Mouse (Mus musculus): ENCODE results near the gene Kcna7.

Gene Kcna7

DNA sequence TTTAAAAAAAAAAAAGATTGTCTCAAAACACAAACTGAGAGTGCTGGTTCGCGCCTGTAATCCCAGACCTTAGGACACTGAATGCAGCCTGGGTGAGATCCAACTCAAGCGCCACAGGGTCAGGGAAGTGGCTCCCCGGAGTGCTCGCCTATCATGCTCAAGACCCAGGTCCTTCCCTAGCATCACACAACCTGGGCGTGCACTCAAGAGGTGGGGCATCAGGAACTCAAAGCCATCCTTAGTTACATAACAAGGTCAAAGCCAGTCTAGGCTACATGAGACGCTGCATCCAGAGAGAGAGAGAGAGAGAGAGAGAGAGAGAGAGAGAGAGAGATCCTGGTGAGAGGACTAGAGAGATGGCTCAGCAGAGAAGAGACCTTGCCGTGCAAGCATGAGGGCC, 21.1 kb downstream of the Kcna7 start:
- no peak for DNase-seq

DNA sequence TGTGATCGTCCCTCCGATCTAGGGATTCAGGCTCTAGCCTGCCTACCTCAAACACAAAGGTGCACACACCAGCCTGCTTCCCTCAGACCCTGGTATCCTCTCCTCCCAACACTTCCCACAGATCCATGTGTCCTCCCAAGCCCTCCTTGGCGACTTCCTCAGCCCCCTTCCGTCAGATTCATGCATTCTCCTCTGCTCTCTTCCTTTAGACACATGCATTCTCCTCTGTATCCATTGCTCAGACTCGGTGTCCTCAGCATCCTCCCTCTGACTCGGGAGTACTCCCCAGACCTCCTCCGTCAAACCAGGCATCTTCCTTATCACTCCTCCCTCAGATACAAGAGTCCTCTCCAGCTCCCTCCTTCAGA, 28.4 kb downstream of the Kcna7 start:
- DNase-seq: no peak

DNA sequence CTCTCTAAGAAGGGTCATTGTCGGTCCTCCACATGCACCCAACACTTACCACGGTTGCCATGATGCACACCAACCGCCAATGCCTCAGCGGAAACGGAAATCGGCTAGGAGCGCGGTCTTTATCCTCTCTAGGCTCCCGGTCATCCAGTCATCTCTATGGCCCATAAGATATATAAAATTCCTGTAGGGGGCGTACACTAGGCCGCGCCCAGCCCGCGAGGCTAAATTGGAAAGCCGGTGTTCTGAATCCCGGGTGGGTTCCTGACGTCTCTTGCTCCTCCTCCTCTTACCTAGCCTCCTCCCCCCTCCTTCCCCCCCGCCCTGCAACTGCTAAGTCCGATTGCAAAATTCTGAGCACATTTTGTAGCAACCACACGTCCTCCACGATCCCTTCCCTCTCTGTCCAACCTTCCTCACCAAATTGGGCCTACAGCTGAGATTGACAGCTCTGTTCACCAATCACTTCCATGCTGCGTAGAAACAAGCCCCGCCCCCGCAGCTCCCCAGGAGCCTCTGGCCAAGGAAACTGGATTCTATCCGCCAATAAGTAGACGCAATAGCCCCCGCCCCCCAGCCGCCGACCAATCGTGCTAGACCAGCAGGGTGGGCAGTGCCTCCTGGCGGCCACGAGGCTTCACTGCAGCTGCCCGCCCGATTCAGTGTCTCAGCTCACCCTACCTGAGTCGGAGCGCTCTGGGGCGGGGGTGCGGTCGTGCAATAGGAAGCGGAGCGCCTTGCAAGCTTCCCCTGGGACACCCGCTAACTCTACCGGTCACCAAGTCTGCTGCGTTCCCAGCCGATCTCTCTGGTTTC, 29.0 kb downstream of the Kcna7 start, which contains the start of gene Gys1:
Gys1 (plus strand) TSS at position 642 of the 813 bp plus-strand sequence.
- DNase-seq: peak; percentile 100

DNA sequence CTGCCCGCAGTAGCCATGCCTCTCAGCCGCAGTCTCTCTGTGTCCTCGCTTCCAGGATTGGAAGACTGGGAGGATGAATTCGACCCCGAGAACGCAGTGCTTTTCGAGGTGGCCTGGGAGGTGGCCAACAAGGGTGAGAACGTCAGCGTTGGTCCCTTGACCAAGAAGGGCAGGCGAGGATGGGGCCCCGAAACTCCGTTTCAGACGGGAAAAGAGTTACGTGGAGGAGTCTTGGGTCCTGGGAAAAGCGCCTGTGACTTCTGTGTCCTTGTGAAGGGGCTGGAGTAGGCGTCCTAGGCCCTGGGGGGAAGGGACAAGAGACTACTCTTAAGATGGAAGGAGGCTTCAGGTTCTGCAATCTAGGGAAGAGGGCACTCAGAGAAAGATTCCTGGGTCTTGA, 29.6 kb downstream of the Kcna7 start:
- DNase-seq: no peak

DNA sequence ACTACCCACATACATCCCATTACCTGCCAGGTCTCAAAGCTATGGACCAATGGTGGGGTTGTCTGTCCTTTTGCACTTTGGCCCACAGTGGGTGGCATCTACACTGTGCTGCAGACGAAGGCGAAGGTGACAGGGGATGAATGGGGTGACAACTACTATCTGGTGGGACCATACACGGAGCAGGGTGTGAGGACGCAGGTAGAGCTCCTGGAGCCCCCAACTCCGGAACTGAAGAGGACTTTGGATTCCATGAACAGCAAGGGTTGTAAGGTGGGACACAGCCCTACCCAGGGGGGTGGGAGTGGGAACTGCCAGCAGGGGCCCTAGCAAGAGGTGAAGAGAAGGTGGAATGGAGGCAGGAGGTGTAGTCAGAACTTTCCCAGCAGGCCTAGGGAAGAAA, 31.0 kb downstream of the Kcna7 start:
- peak; percentile 51 for DNase-seq

DNA sequence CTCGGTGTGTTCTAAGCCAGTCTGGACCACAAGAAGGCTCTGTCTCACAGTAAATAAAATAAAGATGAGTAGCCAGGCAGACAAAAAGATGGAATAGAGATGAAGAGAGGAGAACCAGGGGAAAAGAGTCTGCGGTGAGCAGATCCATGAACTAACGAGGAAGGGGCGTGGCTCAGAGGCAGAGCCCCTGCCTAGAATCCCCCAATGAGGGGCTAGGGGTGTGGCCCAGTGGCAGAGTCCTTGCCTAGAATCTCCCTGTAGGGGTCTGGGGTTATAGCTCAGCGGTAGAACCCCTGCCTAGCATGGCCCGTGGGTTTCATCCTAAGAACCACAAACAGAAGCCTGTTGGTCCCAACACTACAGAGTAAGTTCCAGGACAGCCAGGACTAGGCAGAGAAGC, 31.6 kb downstream of the Kcna7 start:
- peak; percentile 39 for DNase-seq

DNA sequence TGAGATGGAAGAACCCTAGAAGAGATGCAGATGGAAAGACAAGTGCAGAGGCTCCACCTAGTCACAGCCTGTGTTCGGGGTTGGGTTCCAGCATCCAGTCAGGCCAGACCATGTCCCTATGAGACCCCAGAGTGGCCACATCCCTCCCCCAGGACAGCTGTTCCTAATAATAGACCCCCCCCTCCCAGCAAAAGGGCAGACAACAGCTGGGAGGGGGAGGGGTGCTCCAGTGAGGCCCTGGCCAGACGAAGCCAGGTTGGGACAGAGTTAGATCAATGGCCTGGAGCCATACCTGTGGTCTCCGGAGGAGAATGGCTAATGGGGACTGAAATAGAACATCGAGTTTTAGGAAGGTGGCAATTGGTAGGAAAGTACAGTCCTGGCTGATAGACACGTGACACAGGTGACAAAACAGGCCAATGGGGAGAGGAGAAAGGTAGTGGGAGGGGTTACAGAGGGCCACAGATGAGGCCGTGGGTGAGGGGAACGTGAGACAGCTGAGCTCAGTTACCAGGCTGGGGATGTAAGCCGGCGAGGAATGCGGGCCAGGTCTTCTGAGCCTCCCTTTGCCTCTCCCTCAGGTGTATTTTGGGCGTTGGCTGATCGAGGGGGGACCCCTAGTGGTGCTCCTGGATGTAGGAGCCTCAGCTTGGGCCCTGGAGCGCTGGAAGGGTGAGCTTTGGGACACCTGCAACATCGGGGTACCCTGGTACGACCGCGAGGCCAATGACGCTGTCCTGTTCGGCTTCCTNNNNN, 32.2 kb downstream of the Kcna7 start, which contains the start of gene Ruvbl2:
Ruvbl2 (minus strand) TSS at position 576 of the 756 bp plus-strand sequence.
- DNase-seq: peak; percentile 56

DNA sequence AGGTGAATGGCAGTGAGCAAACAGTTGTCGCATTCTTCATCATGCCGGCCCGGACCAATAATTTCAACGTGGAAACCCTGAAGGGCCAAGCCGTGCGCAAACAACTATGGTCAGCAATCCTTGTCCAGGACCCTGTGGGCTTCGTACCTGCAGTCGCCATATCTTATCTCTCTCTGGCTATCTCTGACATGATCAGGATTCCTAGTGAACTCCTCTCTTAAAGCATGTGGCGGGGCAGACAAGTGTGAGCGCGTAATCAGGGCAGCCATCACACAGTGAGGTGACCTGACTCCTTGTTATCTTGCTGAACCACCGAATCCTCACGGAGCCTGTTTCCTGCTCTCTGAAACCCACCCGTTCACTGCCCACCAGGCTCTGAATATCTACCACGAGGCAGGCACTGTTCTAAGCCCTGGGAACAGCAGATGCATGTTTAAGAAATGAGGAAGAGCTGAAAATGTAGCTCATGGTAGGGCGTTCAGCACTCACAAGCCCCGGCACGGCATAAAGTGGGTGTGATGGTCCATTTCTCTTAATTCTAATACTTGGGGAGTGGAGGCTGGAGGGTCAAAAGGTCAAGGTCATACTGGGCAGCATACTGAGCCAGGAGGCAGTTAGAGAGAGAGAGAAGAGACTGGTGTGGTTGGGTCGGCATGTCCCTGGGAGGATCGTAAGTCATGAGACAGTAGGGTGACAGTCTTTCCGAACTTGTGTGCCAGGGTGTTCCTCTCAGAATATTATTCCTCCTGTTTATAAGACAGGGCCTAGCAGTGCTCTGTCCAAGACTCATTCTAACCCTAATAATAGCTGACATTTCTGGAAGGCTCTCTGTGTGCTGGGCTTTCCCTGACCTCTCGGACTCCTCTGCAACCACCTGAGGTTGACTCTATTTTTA, 38.3 kb downstream of the Kcna7 start:
- no peak for DNase-seq

DNA sequence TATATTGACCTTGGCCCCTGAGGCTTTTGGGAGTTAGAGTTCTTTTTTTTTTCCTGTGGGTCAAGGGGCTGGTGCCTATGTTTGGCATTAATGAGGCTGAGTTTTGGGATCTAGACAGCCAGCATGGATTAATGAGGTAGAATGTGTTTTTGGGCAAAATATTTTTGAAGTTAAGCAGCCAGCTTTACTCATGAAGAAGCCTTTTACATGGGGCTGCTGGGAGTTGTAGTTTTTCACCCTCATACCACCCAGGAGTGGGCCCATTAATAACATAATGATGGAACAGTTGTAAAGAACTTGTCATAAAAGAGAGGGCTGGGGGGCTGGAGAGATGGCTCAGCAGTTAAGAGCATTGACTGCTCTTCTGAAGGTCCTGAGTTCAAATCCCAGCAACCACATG, 41.1 kb downstream of the Kcna7 start:
- no peak for DNase-seq

DNA sequence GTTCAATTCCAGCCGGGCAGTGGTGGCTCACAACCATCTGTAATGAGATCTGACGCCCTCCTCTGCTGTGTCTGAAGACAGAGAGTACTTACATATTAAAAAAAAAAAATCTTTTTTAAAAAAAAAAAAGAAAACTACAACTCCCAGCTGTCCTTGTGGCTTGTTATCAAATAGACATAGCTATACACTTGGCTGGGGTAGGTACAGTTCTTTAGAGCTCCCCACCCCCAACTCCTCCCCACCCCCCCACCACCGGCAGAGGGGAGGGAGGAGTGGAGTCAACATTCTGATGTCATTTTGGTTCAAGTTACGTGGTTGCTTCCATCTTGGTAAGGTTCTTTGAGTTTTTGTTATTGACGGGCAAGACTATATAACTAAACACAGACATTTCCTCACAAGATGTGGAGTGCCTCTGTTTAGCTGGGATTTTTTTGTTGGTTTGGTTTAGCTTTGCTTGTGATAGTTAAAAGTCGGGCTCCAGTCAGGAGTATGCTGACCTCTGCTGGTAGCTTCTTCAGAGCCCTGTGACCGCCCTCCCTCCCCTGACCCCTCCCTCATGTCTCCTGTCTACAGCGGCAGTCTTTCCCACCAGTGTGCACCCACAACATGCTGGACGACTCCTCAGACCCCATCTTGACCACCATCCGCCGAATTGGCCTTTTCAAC, 42.0 kb downstream of the Kcna7 start:
- no peak for DNase-seq

DNA sequence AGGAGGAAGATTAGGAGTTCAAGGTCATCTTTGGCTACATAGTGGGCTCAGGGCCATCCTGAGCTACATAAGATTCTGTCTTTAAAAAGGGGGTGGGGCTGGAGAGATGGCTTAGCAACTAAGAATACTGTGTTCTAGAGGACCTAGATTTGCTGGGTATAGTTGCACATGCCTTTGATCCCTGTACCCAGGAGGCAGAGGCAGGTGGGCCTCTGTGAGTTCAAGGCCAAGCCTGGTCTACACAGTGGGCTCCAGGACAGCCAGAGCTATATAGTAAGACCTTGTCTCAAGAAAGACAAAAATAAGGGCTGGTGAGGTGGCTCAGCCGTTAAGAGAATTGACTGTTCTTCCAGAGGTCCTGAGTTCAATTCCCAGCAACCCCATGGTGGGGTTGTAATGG, 44.5 kb downstream of the Kcna7 start:
- no peak for DNase-seq

DNA sequence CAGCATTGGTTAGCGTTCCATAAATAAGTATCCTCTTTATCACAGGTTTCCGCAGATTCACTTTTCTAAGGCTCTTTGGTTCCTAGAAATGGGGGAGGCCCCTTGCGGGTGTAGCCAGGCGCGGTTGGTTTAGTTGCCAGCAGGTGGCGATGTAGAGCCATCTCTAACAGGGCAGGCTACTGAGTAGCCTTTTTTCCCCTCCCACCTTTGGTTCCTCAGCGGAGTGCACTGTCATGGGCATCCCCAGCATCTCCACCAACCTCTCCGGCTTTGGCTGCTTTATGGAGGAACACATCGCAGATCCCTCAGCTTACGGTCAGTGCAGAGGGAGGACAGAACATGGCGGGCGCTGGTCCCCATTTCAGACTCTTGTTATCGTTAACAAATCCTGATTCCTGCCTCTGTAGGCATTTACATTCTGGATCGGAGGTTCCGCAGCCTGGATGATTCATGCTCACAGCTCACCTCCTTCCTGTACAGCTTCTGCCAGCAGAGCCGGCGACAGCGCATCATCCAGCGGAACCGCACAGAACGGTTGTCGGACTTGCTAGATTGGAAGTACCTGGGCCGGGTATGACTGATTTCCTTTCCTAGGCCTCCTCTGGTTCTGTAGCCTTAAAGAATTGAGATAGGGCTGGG, 46.0 kb downstream of the Kcna7 start:
- peak; percentile 88 for DNase-seq

DNA sequence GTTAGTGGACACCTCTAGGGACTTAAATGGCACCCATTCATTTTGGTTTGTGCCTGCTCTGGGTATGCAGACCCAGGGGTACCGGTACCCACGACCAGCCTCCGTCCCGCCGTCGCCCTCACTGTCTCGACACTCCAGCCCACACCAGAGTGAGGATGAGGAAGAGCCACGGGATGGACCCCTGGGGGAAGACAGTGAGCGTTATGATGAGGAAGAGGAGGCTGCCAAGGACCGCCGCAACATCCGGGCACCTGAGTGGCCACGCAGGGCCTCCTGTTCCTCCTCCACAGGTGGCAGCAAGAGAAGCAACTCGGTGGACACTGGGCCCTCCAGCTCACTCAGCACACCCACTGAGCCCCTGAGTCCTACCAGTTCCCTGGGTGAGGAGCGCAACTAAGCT, 49.5 kb downstream of the Kcna7 start:
- no peak for DNase-seq

DNA sequence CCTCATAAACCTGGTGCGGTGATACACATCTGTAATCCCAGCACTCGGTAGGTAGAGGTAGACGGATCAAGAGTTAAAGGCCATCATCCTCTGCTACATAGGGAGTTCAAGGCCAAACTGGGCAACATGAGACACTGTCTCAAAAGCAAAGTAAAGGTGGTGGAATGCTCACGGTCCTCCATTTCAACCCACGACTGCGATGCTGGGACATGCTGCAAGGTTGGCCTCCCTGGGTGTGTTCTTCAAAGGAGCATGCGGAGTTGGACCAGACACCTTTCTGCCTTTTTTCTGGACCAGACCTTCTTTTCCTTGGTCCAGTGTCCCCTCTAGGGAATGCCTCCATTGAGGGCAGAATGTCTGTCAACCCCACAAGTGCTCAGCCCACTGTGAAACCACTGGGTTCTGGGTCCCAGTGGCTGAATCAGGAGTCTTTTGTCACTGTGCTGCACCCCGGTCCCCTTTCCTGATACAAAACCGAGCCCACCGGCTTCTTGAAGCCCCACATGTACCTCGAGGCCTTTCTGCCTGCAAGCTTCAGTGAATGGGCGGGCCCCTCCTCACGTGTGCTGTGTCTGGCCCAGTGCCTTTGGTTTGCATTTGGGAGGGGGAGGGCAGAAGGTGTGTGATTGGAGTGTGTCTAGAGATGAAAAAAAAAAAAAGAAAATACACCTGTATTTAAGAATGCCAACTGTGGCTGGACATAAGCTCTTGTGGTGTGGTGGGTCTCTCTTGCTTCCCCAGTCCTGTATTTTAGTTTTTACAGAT, 50.7 kb downstream of the Kcna7 start:
- DNase-seq: no peak

DNA sequence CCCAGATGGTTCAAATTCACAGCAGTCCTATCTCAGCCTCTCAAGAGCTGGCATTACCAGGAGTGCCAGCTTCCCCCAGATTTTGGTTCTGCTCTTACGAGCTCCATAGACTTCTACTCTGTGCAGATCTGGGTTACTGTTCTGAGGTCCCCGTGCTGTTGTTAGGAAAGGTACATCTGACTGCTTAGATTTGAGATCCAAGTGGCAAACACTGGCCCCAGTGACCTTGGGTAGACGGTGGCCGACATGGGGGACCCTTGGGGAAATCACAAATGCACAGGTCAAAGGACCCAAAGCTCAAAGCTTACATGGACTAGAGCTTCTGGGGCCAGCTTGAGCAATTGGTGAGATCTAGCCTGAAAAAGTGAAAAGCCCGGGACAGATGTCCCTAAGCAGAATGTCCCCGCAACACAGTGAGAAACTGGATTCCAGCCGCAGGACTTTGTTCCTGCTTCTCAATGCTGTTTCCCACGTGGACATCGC, 51.3 kb downstream of the Kcna7 start:
- no peak for DNase-seq

DNA sequence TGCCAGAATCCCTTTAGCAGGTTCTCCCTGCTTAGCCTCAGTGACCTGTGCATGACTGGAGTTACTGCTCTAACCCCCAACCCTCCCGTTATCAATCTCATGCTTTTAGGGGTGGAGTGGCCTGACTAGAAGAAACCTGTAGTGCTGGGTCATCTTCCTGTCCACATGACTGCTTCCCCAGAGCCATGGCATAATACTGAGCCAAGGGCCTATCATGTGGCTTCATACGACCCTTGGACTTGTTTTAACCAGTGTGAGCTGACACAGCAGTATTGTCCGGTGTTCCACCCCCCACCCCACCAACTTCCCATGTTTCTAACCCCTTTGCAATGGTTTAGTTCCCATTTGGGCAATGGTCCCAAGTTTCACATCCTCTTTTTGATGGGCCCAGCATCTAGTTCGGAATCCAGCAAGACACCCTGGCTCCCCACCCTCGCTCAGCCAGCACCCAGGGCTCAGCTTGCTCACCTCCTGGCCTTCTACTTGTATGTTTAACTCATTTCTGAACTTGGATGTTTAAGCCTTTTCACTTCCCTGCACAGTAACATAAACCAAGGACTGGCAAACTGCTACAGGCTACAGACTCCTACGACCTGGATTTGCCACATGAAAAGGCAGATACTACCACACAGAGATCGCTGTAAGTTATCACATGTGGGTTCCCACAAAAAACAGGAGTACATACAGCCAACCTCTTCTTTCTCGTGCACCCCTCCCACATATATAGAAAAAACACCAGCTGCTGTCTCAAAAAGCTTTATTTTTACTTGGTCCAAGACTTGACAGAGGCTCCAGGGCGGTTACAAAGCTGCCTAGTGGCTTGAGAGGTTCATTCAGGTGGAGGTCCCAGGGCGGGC, 52.0 kb downstream of the Kcna7 start:
- no peak for DNase-seq

DNA sequence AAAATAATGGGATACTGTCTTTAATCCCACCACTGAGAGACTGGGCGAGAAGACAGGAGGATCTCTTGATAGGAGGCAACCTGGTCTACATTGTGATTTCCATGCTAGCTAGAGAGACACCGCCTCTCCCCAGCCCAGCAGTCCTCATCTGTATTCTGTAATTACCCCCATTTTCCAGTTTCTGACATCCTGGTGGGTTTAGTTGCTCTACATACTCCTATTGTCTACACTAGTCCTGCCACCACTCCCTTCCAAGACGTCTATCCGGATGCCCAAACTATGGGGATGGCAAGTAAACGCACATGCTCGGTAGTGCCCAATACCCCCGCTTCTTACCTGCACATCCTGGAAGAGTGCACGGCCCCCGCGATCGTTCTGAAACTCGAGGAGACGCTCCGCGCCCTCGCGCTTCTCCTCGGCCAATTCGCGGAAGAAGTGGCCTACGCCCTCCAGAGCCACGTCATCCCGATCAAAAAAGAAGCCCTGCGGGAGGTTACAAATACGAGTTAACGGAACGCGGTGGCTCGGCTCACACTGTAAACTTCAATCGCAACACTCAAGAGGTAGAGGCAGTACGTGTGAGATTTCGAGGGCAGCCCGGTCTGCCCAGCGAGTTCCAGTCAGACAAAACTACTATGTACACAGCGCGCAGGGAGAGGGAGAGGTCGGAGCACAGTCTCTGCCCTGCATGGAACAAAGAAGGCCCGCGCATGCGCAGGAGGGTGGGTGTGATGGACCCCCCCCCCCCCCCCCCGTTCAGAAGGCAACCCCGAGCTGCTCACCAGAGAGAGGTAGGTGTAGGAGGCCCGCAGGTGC, 53.5 kb downstream of the Kcna7 start:
- DNase-seq: peak; percentile 82

Measured in cerebellum, adult 9-10 months (tissue).